Mouse (Mus musculus) stomach, embryonic 16.5 days (tissue): ENCODE data around the gene Med19. TPM values are rescaled to one million over a fixed set of nuclear protein-coding genes. Genes with fewer than 3 reads are reported as not detected.

Experiments used
- ATAC-seq: fragments of 200-750 bp; cut with Nextera tagmentation; 2 replicates; pipeline ENCODE4 v1.8.0; 2017; ENCODE audit warnings: moderate number of reproducible peaks, moderate TSS enrichment; ENCODE audit not compliant: insufficient read depth, low FRiP score
- H3K27ac ChIP-seq: fragments of 300-500 bp; sonication (generic); 2 replicates; pipeline ENCODE4 v1.5.1; 2014; ENCODE audit warnings: low read length
- H3K27me3 ChIP-seq: fragments of 300-500 bp; sonication (generic); 2 replicates; pipeline ENCODE4 v1.6.1; 2014; ENCODE audit warnings: low read length, control low read depth, mixed read lengths; ENCODE audit not compliant: control insufficient read depth, insufficient read depth
- H3K36me3 ChIP-seq: fragments of 300-500 bp; sonication (generic); 2 replicates; pipeline ENCODE4 v1.6.1; 2014; ENCODE audit warnings: low read length; ENCODE audit not compliant: control insufficient read depth, insufficient read depth
- H3K4me1 ChIP-seq: fragments of 300-500 bp; sonication (generic); 2 replicates; pipeline ENCODE4 v1.6.1; 2014; ENCODE audit warnings: low read length, control low read depth, mixed read lengths; ENCODE audit not compliant: control insufficient read depth, insufficient read depth
- H3K4me2 ChIP-seq: fragments of 300-500 bp; sonication (generic); 2 replicates; pipeline ENCODE4 v1.6.1; 2014; ENCODE audit warnings: low read depth, low read length, mixed read lengths
- H3K4me3 ChIP-seq: fragments of 300-500 bp; sonication (generic); replicated peaks from 2 replicates; pipeline ENCODE4 v1.5.1; 2014; ENCODE audit warnings: mild to moderate bottlenecking, low read length
- H3K9ac ChIP-seq: fragments of 300-500 bp; sonication (generic); 2 replicates; pipeline ENCODE4 v1.6.1; 2014; ENCODE audit warnings: low read length
- H3K9me3 ChIP-seq: fragments of 300-500 bp; sonication (generic); replicated peaks from 2 replicates; pipeline ENCODE4 v1.6.1; 2016; ENCODE audit warnings: low read length, control low read depth; ENCODE audit not compliant: control insufficient read depth
- WGBS: fragments of 180-500 bp; shearing (Covaris S2); extraction: QIAGEN DNeasy Blood & Tissue Kit; methylation state at CpG from one replicate; pipeline ENCODE4 v1.1.7; 2014; 5-methylcytosine and 5-hydroxymethylcytosine counted together
- polyA plus RNA-seq: library from polyadenylated mRNA; unstranded; fragments of >200 nt; fragmentation: Nextera tagmentation; extraction: Ambion mirVana; gene quantifications from 2 replicates; pipeline ENCODE4 v1.2.1, GENCODE M21; 2015

The Med19 gene
- polyA plus RNA-seq, 1 experiment from 2014 or later: 28.3 TPM

DNA sequence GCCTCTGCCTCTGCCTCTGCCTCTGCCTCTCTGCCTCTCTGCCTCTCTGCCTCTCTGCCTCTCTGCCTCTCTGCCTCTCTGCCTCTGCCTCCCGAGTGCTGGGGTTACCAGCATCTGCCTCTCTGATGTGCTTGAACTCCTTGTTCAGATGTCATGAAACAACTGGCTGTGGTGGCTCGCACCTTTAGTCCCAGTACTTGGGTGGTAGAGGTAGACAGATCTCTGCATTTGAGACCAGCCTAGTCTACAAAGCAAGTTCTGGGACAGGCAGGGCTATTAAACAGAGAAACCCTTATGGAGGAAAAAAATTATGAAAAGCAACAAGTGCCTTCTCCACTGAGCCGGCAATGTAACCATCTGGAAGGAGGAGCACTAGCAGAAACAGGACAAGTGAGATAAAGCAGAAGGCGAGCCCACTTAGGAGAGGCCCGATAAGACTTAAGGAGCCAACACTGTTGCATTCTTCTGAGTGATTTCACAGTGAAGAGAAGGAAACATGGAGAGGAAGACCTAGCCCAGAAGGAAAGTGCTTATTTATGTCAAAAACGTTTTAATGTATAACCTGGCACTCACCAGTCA is 4.5 kb downstream of the Med19 start:
- Histone ChIP-seq H3K27me3 (no peaks in the 10 kb centered on the region), H3K9me3 (no peaks in the 10 kb centered on the region), H3K9ac (no peak overlapping the region), H3K27ac (no peak overlapping the region), H3K4me3 (no peak overlapping the region), H3K36me3 (peaks cover 15% of the 10 kb centered on the region; the same call in 1 of the 2 replicates), H3K4me2 (no peak overlapping the region), H3K4me1 (peaks cover 6% of the 10 kb centered on the region)
- 67% methylated on average over 6 of the region's 6 CpGs for WGBS
- ATAC-seq: no peak

DNA sequence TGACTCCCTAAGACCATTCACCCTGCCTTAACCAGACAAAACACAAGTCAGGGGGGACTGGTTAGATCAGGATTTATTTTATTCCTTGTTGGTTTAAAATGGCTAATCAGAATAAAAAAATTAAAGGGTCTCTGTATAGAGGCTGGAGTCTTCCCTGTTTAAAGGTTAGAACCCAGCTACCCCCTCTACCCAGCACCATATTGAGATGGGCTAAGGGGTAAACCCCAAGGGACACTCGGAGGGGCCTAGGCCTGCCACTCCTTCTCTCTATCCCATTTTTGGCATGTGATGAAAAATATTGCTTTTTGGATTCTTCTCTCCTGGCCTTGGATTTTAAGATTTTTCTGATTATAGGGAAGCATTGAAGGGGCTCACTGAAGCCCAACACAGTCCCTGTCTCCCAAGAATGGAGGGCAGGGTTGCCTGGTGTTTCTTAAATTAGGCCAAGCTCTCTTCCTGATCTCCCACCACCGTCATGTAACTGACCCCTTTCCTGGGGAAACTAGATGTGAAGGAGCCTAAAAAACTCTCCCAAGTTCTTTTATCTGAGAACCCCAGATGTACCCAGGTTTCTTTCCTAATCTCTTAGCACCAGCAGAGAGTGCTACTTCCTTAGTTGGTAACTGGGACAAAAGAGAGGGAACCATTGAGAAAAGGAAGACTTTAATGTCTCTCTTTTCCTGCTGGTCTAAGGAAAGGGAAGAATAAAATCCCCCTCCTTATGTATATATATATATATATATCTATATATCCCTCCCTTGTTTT is 10.1 kb downstream of the Med19 start:
- 80% methylated on average over 2 of the region's 2 CpGs for WGBS
- Histone ChIP-seq H3K4me1 (no peaks in the 10 kb centered on the region), H3K9me3 (no peaks in the 10 kb centered on the region), H3K9ac (no peak overlapping the region), H3K4me3 (no peak overlapping the region), H3K4me2 (no peak overlapping the region), H3K36me3 (peaks cover 40% of the 10 kb centered on the region), H3K27me3 (no peaks in the 10 kb centered on the region), H3K27ac (no peak overlapping the region)
- no peak for ATAC-seq

DNA sequence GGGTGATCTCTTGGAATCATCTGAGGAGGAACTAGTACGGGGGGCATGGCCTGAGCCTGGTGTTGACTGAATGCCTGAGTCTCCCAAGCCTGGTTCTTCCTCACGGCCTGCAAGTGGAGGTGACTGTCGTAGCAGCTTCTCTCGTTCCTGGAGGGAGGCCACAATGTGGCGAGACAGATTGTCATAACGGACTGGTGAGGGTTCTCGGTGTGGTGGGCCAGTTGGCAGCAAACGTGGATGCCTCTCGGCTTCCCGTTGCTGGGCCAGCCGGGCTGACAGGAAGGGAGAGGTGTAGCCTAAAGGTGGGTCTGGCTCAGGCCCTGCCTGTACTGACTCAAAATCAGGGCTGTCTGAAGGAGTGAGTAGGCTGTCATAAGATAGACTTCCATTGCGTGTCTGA is 11.8 kb downstream of the Med19 start:
- H3K4me3 ChIP-seq: no peak overlapping the region
- no peaks in the 10 kb centered on the region for H3K27me3 ChIP-seq
- no peak overlapping the region for H3K4me2 ChIP-seq
- no peak for ATAC-seq
- 88% methylated on average over 12 of the region's 12 CpGs for WGBS
- H3K9me3 ChIP-seq: no peaks in the 10 kb centered on the region
- no peak overlapping the region for H3K9ac ChIP-seq
- no peaks in the 10 kb centered on the region for H3K4me1 ChIP-seq
- peaks cover 40% of the 10 kb centered on the region for H3K36me3 ChIP-seq
- H3K27ac ChIP-seq: no peak overlapping the region

DNA sequence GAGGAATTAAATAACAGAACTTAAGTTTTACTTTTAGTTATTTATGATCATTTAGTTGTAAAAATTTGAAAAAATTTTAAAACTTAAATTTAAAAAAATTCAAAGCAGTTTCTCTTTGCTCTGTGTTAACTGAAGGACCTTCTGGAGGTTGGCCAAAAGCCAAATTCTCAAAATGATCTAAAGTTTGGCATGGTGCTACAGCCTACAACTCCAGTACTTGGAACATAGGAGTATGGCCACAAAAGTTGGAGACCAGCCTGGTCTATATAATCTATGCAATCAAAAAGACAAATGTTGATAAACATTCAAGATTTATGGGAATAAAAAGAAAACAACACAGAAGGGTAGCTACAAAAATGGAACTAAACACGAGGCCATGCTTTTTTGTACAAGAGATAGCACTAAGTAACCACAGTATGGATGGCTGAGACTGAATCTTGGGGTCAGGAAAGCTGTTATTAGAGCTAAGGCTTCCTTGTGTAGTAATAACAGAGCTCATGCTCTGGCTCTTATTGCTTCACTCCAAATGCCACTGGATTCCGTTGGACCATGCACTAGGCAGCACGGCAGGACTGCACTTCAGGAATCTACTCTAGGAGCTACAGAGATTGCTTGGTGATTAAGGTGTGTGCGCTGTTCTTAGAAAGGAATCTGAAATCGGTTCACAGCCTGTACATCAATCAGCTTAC is 16.9 kb downstream of the Med19 start:
- no peaks in the 10 kb centered on the region for H3K9me3 ChIP-seq
- H3K9ac ChIP-seq: no peak overlapping the region
- no peak overlapping the region for H3K27ac ChIP-seq
- peak; percentile 77; the same call in 1 of the 2 replicates for ATAC-seq
- H3K4me3 ChIP-seq: no peak overlapping the region
- no peak overlapping the region for H3K4me2 ChIP-seq
- H3K4me1 ChIP-seq: no peaks in the 10 kb centered on the region
- peaks cover 9% of the 10 kb centered on the region for H3K36me3 ChIP-seq
- H3K27me3 ChIP-seq: no peaks in the 10 kb centered on the region
- 69% methylated on average over 5 of the region's 5 CpGs for WGBS

DNA sequence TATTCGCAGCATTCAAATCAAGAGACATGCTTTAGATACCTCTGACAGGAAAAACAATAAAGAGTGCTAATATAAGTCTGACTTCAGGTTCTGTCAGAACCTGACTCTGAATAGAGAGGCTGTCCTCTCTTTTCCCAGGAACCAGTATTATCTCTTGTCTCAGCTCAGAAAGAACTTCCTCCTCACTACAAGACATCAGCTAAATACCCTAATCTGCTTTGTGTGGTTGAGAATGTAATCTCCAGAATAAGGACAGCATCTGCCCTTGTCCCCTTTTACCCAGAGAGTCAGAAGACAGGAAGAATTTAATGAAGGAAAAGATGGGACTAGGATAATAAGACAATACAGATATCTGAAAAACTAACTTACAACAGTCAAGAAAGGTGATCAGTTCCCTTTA is 25.3 kb downstream of the Med19 start:
- no peak for ATAC-seq
- no peak overlapping the region for H3K27ac ChIP-seq
- no peak overlapping the region for H3K4me3 ChIP-seq
- no peaks in the 10 kb centered on the region for H3K9me3 ChIP-seq
- H3K27me3 ChIP-seq: no peaks in the 10 kb centered on the region
- no peak overlapping the region for H3K9ac ChIP-seq
- no peaks in the 10 kb centered on the region for H3K36me3 ChIP-seq
- 89% methylated on average over 1 of the region's 1 CpGs for WGBS
- H3K4me1 ChIP-seq: 0 out of 2 replicates have a peak, but pooled peaks cover 4% of the 10 kb centered on the region
- H3K4me2 ChIP-seq: no peak overlapping the region

DNA sequence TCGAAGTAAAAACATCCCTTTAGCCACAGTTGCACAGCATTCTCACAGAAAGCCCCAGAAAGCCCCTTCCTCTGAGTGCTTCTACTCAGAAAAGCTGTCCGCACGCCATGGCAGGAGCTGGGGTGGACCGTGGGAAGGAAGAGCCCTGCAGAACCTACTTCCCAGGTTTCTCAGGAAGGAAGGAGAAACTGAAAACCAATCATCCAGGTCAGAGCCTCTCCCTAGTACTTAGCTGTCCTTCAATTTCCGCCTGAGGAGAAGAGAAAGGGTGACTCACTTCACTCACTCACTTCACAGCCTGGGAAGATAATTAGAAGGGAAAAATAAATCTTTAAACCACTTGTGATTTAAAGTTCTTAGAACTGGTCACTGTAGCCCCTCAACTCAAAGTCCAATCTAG is 26.1 kb downstream of the Med19 start:
- no peak for ATAC-seq
- no peaks in the 10 kb centered on the region for H3K27me3 ChIP-seq
- H3K4me2 ChIP-seq: peak overlapping the region; percentile 25; the same call in 1 of the 2 replicates
- H3K9me3 ChIP-seq: no peaks in the 10 kb centered on the region
- 74% methylated on average over 5 of the region's 5 CpGs for WGBS
- no peaks in the 10 kb centered on the region for H3K36me3 ChIP-seq
- H3K9ac ChIP-seq: no peak overlapping the region
- peak overlapping the region; percentile 86 for H3K27ac ChIP-seq
- no peak overlapping the region for H3K4me3 ChIP-seq
- H3K4me1 ChIP-seq: 0 out of 2 replicates have a peak, but pooled peaks cover 4% of the 10 kb centered on the region

DNA sequence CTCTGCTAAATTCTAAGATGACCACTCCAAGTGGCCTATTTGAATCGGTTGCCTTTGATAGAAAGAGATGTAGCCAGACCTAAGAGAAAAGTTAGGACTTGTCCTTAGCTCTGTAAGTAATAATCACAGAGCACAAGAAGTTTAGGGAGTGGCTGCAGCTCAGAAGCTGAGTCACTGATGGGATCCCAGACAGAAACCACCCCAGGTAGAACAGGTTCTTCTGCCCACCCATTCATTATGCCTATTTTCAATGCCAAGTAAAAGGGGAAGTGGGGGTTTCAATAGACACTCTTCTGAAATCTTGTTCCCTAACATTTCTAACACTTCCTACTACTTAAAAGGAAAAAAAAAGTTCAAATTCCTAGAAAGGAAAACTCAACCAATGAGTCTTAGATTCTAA is 27.1 kb downstream of the Med19 start:
- no peaks in the 10 kb centered on the region for H3K36me3 ChIP-seq
- no peaks in the 10 kb centered on the region for H3K27me3 ChIP-seq
- H3K9ac ChIP-seq: no peak overlapping the region
- 81% methylated on average over 1 of the region's 1 CpGs for WGBS
- ATAC-seq: peak; percentile 64; the same call in 1 of the 2 replicates
- H3K4me1 ChIP-seq: 0 out of 2 replicates have a peak, but pooled peaks cover 4% of the 10 kb centered on the region
- peak overlapping the region; percentile 25; the same call in 1 of the 2 replicates for H3K4me2 ChIP-seq
- H3K4me3 ChIP-seq: no peak overlapping the region
- peak overlapping the region; percentile 86 for H3K27ac ChIP-seq
- no peaks in the 10 kb centered on the region for H3K9me3 ChIP-seq

DNA sequence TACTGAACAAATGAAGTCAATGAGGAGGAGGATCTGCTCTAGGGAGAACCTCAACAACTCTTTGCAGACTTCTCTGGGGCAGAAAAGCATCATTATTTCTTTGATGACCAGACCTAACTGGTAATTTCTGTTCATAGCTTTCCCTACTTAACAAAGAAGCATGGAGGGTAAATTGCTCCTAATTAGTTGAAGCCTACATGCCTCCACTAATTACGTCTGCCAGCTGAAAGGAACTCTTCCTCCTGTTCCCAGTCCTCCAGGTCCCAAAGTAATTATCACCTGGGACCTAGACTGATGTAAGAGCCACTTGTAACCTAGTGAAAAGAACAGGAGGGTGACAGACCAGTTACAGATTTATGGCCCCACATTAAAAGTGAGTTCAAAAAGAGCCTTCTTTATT is 29.3 kb downstream of the Med19 start:
- 84% methylated on average over 1 of the region's 1 CpGs for WGBS
- ATAC-seq: no peak

DNA sequence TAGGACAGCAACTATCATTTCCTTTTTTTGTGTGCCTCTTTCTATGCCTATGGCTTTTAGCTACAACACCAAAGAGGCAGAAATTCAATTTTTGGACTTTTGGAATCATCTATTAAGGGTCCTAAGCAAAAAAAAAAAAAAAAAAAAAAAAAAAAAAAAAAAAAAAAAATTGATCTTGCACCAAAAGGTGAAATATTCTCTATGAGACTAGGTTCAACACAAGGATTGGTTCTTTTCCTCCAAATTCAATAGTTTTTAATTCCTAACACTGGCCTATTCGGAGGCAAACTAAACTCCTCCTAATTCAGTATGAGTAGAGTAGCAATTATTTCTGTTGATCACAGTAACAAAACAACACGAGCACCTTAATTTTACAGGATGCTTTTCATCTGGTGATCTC is 33.7 kb downstream of the Med19 start:
- no peaks in the 10 kb centered on the region for H3K36me3 ChIP-seq
- peaks cover 18% of the 10 kb centered on the region for H3K4me1 ChIP-seq
- H3K9ac ChIP-seq: no peak overlapping the region
- ATAC-seq: no peak
- H3K9me3 ChIP-seq: no peaks in the 10 kb centered on the region
- H3K4me2 ChIP-seq: no peak overlapping the region
- no peak overlapping the region for H3K4me3 ChIP-seq
- H3K27me3 ChIP-seq: no peaks in the 10 kb centered on the region
- 89% methylated on average over 2 of the region's 2 CpGs for WGBS
- no peak overlapping the region for H3K27ac ChIP-seq

More for the DNA sequence above, 29.3 kb downstream of the Med19 start:
- H3K27ac ChIP-seq: no peak overlapping the region
- no peak overlapping the region for H3K4me3 ChIP-seq
- no peaks in the 10 kb centered on the region for H3K27me3 ChIP-seq
- no peaks in the 10 kb centered on the region for H3K36me3 ChIP-seq
- H3K4me2 ChIP-seq: no peak overlapping the region
- no peaks in the 10 kb centered on the region for H3K9me3 ChIP-seq
- no peak overlapping the region for H3K9ac ChIP-seq
- H3K4me1 ChIP-seq: peaks cover 9% of the 10 kb centered on the region; the same call in 1 of the 2 replicates
